Mouse (Mus musculus) stomach, postnatal 0 days (tissue): ENCODE measurements around the gene Crtap.

ENCODE experiments used
- CTCF ChIP-seq: IDR thresholded peaks from 2 replicates; pipeline ENCODE4 v1.5.1; 2016; ENCODE audit warnings: antibody characterized with exemption, low read depth, mild to moderate bottlenecking, moderate library complexity
- EP300 ChIP-seq: optimal IDR thresholded peaks from 2 replicates; pipeline ENCODE3; 2016; ENCODE audit warnings: antibody characterized with exemption

DNA sequence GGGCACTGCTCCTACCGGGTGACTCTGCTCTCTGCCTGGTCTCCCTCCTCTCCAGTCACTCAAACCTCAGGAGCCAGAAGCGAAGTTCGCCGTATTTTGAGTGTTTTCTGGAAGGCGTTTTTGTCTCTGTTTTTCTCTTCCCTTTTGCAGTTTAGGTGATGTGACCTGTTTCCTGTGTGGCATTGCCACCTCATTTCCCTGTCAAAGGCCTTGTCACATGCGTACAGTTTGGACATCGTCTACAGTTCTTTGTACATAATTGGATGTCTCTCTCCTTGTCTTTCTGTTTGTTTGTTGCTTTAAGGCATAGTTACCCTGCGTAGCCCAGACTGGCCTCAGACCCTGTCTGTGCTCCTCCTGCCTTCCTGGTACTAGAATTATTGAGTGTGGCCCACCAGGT lies 37.0 kb upstream of the Crtap start:
- no peak for TF ChIP-seq CTCF
- no peak for TF ChIP-seq EP300
